Mouse (Mus musculus) cerebral cortex, adult 2 months (tissue): Measurements from ENCODE around the gene Cfap43.

Experiments used
- WGBS: fragments of 180-500 bp; shearing (Covaris S2); methylation state at CpG from one replicate; pipeline ENCODE4 v1.1.7; 2018; 5-methylcytosine and 5-hydroxymethylcytosine counted together

The Cfap43 gene

GRCm38 (mm10) chr19:47853951-47854795 is 64.9 kb downstream of the Cfap43 start:
- WGBS: 8% methylated on average over 13 of the region's 13 CpGs

GRCm38 (mm10) chr19:47853053-47853452 is 66.0 kb downstream of the Cfap43 start:
- 95% methylated on average over 3 of the region's 3 CpGs for WGBS

- WGBS: 92% methylated on average over 3 of the region's 3 CpGs
Measured at GRCm38 (mm10) chr19:47852131-47852530, 67.0 kb downstream of the Cfap43 start.

GRCm38 (mm10) chr19:47849735-47850134 is 69.4 kb downstream of the Cfap43 start:
- 91% methylated on average over 3 of the region's 3 CpGs for WGBS

GRCm38 (mm10) chr19:47841234-47841633 is 77.9 kb downstream of the Cfap43 start:
- whole genome bisulfite sequencing: 84% methylated on average over 15 of the region's 15 CpGs

GRCm38 (mm10) chr19:47837527-47837901 is 81.6 kb downstream of the Cfap43 start:
- under 1% methylated on average over 6 of the region's 6 CpGs for WGBS

- 6% methylated on average over 49 of the region's 49 CpGs for WGBS
Measured at GRCm38 (mm10) chr19:47836701-47837526, 82.2 kb downstream of the Cfap43 start.

- WGBS: 86% methylated on average over 7 of the region's 7 CpGs
Measured at GRCm38 (mm10) chr19:47835776-47836175, 83.3 kb downstream of the Cfap43 start.

GRCm38 (mm10) chr19:47834614-47835013 is 84.5 kb downstream of the Cfap43 start:
- 87% methylated on average over 5 of the region's 5 CpGs for WGBS

GRCm38 (mm10) chr19:47832316-47832715 is 86.8 kb downstream of the Cfap43 start:
- 87% methylated on average over 16 of the region's 16 CpGs for WGBS

- 97% methylated on average over 8 of the region's 8 CpGs for WGBS
Measured at GRCm38 (mm10) chr19:47831111-47831510, 88.0 kb downstream of the Cfap43 start.

GRCm38 (mm10) chr19:47829913-47830450 is 89.1 kb downstream of the Cfap43 start:
- WGBS: 90% methylated on average over 14 of the region's 14 CpGs

- 86% methylated on average over 5 of the region's 5 CpGs for WGBS
Measured at GRCm38 (mm10) chr19:47824026-47824425, 95.1 kb downstream of the Cfap43 start.

- 26% methylated on average over 8 of the region's 8 CpGs for WGBS
Measured at GRCm38 (mm10) chr19:47822143-47822796, 96.8 kb downstream of the Cfap43 start.

GRCm38 (mm10) chr19:47821494-47821872 is 97.6 kb downstream of the Cfap43 start:
- WGBS: 47% methylated on average over 7 of the region's 7 CpGs

- 19% methylated on average over 8 of the region's 9 CpGs for WGBS
Measured at GRCm38 (mm10) chr19:47820832-47821493, 98.1 kb downstream of the Cfap43 start.

GRCm38 (mm10) chr19:47817692-47818091 is 101.4 kb downstream of the Cfap43 start:
- 45% methylated on average over 9 of the region's 9 CpGs for WGBS

- WGBS: 95% methylated on average over 5 of the region's 5 CpGs
Measured at GRCm38 (mm10) chr19:47814721-47815120, 104.4 kb downstream of the Cfap43 start.

- 79% methylated on average over 10 of the region's 10 CpGs for WGBS
Measured at GRCm38 (mm10) chr19:47812091-47812490, 107.0 kb downstream of the Cfap43 start.

- WGBS: 52% methylated on average over 10 of the region's 10 CpGs
Measured at GRCm38 (mm10) chr19:47798583-47798982, 120.5 kb downstream of the Cfap43 start.

GRCm38 (mm10) chr19:47796699-47797098 is 122.4 kb downstream of the Cfap43 start:
- WGBS: 64% methylated on average over 7 of the region's 7 CpGs
